Mouse (Mus musculus) stomach, embryonic 16.5 days (tissue): ENCODE measurements around the gene 1700020N01Rik. TPM values are rescaled to one million over a fixed set of nuclear protein-coding genes. Genes with fewer than 3 reads are reported as not detected.

Source experiments
- polyA plus RNA-seq: library from polyadenylated mRNA; unstranded; fragments of >200 nt; fragmentation: Nextera tagmentation; extraction: Ambion mirVana; gene quantifications from 2 replicates; pipeline ENCODE4 v1.2.1, GENCODE M21; 2015

Gene 1700020N01Rik
- polyA plus RNA-seq, 1 experiment from 2014 or later = not detected

Other genes starting within 250 kb of the 1700020N01Rik start
- 2.0 and 2.1 TPM in 2 replicates for gene Aldh8a1, start 215.9 kb upstream of the 1700020N01Rik start, polyA plus RNA-seq